ENCODE assay signal across 8 mouse cellular contexts in genomic region chr4:99182660-99183431, GRCm38 (mm10). TPM values are rescaled to one million over a fixed set of nuclear protein-coding genes. Genes with fewer than 3 reads are reported as not detected.
DNase-seq lines count a peak whose midpoint lies in the region; ATAC-seq lines count a peak whose summit lies in the region.

No protein-coding gene starts in this region.

- H3K4me3 ChIP-seq in hindbrain, embryonic 11.5 days (ENCODE audit: low read depth, low read length) = no peak overlapping the region
- no peak overlapping the region for H3K4me3 ChIP-seq in hindbrain, embryonic 13.5 days
- H3K4me3 ChIP-seq in hindbrain, embryonic 16.5 days (ENCODE audit: low read length) = no peak overlapping the region

- H3K36me3 ChIP-seq in hindbrain, embryonic 11.5 days (ENCODE audit: control insufficient read depth, insufficient read depth, low read length) = no peaks in the 10 kb centered on the region
- no peaks in the 10 kb centered on the region for H3K36me3 ChIP-seq in hindbrain, embryonic 13.5 days
- no peaks in the 10 kb centered on the region for H3K36me3 ChIP-seq in hindbrain, embryonic 16.5 days (ENCODE audit: control insufficient read depth, insufficient read depth, low read length)

- no peak for ATAC-seq in hindbrain, embryonic 11.5 days (ENCODE audit: low FRiP score)
- ATAC-seq in hindbrain, embryonic 13.5 days (ENCODE audit: low FRiP score) = no peak
- ATAC-seq in hindbrain, embryonic 16.5 days = peak; percentile 59; the same call in 1 of the 2 replicates
- no peak for ATAC-seq in inflammation-experienced regulatory T-cells, adult 6 months

- H3K4me2 ChIP-seq in hindbrain, embryonic 11.5 days (replicated peaks; ENCODE audit: low read depth, low read length) = no peak overlapping the region
- H3K4me2 ChIP-seq in hindbrain, embryonic 13.5 days = no peak overlapping the region
- H3K4me2 ChIP-seq in hindbrain, embryonic 16.5 days (ENCODE audit: low read length) = no peak overlapping the region

- peak; percentile 76 for DNase-seq in hindbrain, embryonic 11.5 days (ENCODE audit: low spot score)
- DNase-seq in 416B (ENCODE audit: low read depth) (peak; percentile 90), R1 (ENCODE audit: low read depth, low spot score) (peak; percentile 63)
- no peak for DNase-seq in left cerebral cortex, adult 9 months (ENCODE audit: low spot score in 2 of 2)
- DNase-seq in urinary bladder, postnatal 25 days (ENCODE audit: low spot score) = no peak

- no peak overlapping the region for H3K27ac ChIP-seq in hindbrain, embryonic 11.5 days (ENCODE audit: low read depth, low read length)
- H3K27ac ChIP-seq in hindbrain, embryonic 13.5 days = no peak overlapping the region
- no peak overlapping the region for H3K27ac ChIP-seq in hindbrain, embryonic 16.5 days (ENCODE audit: low read depth, low read length)

- no peaks in the 10 kb centered on the region for H3K9me3 ChIP-seq in hindbrain, embryonic 11.5 days (ENCODE audit: control insufficient read depth, low read length)
- H3K9me3 ChIP-seq in hindbrain, embryonic 13.5 days = no peaks in the 10 kb centered on the region
- no peaks in the 10 kb centered on the region for H3K9me3 ChIP-seq in hindbrain, embryonic 16.5 days (ENCODE audit: control insufficient read depth, low read length)

- no peaks in the 10 kb centered on the region for H3K27me3 ChIP-seq in hindbrain, embryonic 11.5 days (ENCODE audit: control insufficient read depth, insufficient read depth, low read length)
- H3K27me3 ChIP-seq in hindbrain, embryonic 13.5 days = no peaks in the 10 kb centered on the region
- H3K27me3 ChIP-seq in hindbrain, embryonic 16.5 days (replicated peaks; ENCODE audit: control insufficient read depth, insufficient read depth, low read length) = no peaks in the 10 kb centered on the region

- 76% methylated on average over 20 of the region's 20 CpGs for WGBS in hindbrain, embryonic 11.5 days
- 82% methylated on average over 20 of the region's 20 CpGs for WGBS in hindbrain, embryonic 13.5 days
- 76% methylated on average over 20 of the region's 20 CpGs for WGBS in hindbrain, embryonic 16.5 days

- no peaks in the 10 kb centered on the region for H3K4me1 ChIP-seq in hindbrain, embryonic 11.5 days (replicated peaks; ENCODE audit: control insufficient read depth, insufficient read depth, low read length)
- no peaks in the 10 kb centered on the region; the same call in 1 of the 2 replicates for H3K4me1 ChIP-seq in hindbrain, embryonic 13.5 days (replicated peaks)
- no peaks in the 10 kb centered on the region for H3K4me1 ChIP-seq in hindbrain, embryonic 16.5 days (ENCODE audit: control insufficient read depth, insufficient read depth, low read depth, low read length)

- no peak overlapping the region for H3K9ac ChIP-seq in hindbrain, embryonic 11.5 days (ENCODE audit: low read depth, low read length)
- H3K9ac ChIP-seq in hindbrain, embryonic 13.5 days = no peak overlapping the region
- no peak overlapping the region for H3K9ac ChIP-seq in hindbrain, embryonic 16.5 days (ENCODE audit: low read depth, low read length)

RNA-seq across cellular contexts. Expression of gene Atg4c, which starts 10.9 kb away (rescaled TPM):
- polyA plus RNA-seq in hindbrain, embryonic 11.5 days (2014; fragmentation: Nextera tagmentation; extraction: Ambion mirVana) = 13.7 and 16.8 TPM in 2 replicates
- polyA plus RNA-seq in hindbrain, embryonic 13.5 days (2015; fragmentation: Nextera tagmentation; extraction: Ambion mirVana) = 16.3 and 16.9 TPM in 2 replicates
- 19.4 and 20.7 TPM in 2 replicates for polyA plus RNA-seq in hindbrain, embryonic 16.5 days (2015; fragmentation: Nextera tagmentation; extraction: Ambion mirVana)
- polyA plus RNA-seq in inflammation-experienced regulatory T-cells, adult 6 months (2017; shearing (Covaris generic)) = 1 to 10 TPM in 1 of 3 experiments, under 1 TPM in 2; 0.72 to 2.2 (median 0.85) TPM

Comparison
In these comparisons a context has a peak if more than half of its experiments do, and no peak if none do; other contexts are left out.
1. DNase-seq: peak in hindbrain, embryonic 11.5 days (single experiment), 416B (single experiment) and R1 (single experiment); none in left cerebral cortex, adult 9 months (0 of 2) and urinary bladder, postnatal 25 days (single experiment).